Mouse (Mus musculus): ENCODE measurements around the gene Arl5a. TPM values are rescaled to one million over a fixed set of nuclear protein-coding genes. Genes with fewer than 3 reads are reported as not detected.
A peak's percentile ranks its signal among the peaks of the same experiment; 100 is the strongest.

Gene Arl5a
- total RNA-seq (2021) = 10 to 100 TPM; 61.4 to 66.2 TPM
- long read RNA-seq, full-length matches to known transcripts = 71 of 83 reads
- long read RNA-seq, partial matches to known transcripts = 0 of 83 reads
- long read RNA-seq, other reads (novel, unspliced or antisense) = 12 of 83 reads

DNA sequence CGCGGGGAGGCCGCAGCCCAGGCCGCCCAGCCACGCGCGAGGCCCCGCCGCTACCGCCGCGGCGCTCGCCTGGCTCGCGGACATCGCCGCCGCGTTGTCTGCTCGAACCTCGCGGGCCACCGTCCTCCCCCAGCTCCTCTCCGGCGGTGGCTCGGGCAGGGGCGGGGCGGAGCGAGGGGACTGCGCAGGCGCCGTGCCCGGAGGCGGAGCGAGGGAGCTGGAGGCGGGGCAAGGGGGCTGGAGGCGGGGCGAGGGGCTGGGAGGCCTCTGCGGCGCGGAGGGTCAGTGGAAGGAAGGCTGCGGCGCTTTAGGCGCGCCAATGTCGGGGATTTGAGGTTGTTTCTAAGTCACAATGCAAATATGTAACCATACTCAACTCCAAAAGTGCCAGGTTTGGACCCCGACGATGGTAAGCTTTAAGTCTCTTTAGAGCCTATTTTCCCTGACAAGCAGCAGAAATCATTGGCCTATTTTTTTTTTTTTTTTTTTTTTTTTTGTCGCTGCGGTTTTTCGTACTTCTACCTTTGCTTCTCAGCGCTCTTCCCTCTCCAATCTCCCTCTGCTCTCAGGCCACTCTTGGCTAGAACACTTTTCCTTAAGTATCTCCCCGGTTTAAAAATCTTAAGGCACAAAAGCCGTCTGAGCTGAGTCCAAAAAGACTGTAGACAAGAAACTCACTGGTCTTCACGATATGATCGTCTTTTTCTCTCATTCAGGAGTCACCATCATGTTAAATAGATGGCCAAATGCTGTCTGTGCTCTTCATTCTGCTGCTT, at the start of gene Arl5a:
TSS of gene Arl5a (minus strand) at position 155 of the 776 bp plus-strand sequence.
- peak; percentile 94 to 95 for DNase-seq (ENCODE audit: low spot score in 2 of 2)

DNA sequence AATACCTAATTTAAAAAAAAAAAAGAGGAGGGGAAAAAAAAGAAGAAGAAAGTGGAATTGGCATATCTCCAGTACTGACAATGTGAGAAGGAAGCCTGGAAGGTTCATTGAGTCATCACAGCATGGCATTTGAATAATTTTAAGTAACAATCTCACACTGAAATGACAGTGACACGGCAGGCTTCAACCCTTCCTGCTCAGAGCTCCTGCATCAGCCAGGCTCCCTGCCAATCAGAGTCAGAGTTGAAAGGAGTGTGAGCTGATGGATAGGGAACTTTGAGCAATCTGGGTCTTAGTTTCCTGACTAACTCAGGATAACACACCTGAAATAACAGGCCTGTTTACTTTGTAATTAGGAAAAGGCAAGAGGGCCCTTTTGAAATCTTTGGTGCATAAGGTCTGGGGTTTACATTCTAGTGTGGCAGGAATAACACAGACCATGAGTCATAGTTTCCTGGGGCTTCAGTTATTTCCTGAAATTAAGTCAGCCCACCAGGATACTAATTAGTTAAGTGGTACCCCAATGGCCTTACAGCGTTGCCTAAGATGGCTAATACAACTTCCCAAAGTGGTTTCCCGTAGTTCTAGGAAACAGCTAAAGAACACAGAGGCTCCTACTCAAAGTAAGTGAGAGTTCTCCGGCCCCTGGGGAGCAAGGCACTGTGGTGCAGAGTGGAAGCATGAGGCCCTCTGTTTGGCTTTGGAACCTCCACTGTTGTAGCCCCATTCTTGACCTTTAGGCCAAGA, 47.0 kb upstream of the Arl5a start:
- no peak for DNase-seq (ENCODE audit: low spot score in 2 of 2)

DNA sequence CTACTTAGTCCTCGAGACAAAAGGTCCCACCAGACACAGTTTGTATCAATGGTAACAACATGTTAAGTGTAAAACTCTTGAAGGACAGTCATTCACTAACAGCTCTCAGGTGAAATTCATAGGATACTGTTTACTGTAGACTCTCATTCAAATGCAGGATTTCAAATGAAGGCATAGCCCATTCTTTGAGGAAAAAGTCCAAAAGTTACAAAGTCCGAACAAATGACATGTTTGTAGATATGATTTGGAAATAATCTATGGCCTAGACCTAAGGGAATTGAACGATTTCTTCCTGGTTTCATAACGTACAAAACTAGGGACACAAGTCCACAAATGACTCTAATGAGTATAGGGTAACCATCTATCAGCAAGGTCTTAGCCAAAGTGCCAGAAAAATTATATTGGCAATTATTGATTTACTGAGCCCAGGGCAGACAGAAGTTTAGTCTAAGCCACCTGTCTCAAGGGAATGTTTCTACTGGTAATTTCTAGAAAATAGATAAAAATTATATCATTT, 45.4 kb upstream of the Arl5a start:
- no peak for DNase-seq (ENCODE audit: low spot score in 2 of 2)

DNA sequence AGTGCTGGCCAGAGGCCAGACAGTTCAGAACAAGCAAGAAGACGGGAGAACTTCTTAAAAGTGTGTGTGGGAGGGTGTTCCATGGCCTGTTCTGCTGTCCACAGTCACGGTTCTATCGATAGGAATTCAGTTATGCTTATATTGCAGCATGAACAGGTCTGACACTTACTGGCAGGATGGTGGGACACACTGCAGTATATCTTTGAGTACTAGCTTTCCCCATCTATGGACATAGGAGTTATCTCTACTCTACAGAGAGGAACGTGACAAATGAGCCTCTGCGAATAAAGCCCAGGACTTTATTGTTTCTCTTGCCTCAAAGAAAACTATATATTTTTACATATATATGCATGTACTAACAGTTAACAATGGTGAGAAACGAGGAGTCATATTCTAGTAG, 42.9 kb upstream of the Arl5a start:
- DNase-seq (ENCODE audit: low spot score in 2 of 2) = no peak

DNA sequence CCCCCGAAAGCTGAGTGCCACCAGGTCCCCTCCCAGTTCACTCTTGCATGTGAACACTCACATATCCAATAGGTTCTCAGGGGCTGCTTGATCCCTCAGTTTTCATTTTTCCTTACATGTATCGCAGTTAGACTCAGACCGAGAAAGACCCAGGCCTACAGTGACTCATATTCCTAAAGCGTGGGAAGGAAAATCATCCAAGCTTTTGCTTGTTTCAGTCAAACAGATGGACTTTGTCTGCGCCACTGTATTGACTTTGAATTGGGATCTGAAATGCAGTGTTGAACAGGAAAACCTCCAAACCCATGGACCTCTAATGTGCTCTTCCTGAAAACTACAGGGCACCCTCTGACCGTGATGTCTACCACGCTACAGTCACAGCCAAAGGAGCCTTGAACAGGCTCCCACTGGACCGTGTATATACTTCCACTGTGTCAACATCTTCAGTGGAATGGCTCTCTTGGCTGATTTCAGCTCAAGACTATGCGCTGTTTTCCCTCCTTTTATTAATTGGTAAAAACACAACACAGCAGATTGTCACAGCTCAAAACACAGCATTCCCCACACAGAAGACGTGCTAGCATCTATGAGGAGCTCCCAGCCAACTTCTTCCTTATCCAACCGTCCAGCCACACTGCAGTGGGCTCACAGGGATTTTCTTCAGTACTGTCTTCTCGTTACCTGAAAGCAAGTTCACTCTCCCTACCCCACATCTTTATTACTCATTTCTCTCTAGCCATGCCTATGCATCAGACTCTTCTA, 36.7 kb upstream of the Arl5a start:
- peak; percentile 45 to 73 for DNase-seq (ENCODE audit: low spot score in 2 of 2)

DNA sequence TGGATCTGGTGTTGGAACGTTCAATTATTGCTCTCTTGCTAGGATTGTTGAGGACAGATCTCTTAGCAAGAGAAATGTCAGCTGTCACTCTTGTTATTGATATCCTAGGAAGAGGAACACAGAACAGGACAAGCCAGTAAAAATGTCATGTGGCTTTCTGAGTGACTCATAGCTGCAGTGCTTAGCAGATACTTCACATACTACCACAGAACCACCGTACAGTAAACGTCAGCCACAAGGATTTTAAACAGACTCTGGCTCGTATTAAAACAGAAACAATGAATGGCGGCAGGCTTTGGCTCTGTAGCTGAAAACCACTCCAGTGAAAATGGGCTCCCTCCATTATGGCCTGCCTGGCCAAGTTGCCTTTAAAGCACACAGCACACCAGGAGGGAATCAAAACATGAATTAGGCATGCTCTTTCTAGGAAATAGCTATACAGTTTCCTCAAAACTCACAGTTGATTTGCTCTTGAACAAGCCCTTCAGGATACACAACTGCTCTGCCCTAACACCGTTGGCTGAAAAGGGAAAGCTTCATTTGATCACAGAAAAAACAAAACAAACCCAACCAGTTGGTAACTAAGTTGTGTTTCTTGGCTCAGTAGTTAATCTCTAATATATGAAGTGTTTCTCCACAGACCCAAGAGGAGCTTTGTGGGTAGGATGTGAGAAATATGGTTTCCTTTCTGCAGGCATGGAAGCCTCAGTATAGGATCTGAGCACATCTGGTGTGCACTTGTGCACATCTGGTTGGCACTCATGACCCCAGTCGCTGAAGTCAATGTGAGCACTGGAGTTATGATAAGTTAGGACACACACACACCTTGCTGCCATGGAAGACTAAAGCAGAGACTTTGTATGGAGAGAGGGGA, 31.1 kb upstream of the Arl5a start:
- DNase-seq (ENCODE audit: low spot score in 2 of 2) = no peak

DNA sequence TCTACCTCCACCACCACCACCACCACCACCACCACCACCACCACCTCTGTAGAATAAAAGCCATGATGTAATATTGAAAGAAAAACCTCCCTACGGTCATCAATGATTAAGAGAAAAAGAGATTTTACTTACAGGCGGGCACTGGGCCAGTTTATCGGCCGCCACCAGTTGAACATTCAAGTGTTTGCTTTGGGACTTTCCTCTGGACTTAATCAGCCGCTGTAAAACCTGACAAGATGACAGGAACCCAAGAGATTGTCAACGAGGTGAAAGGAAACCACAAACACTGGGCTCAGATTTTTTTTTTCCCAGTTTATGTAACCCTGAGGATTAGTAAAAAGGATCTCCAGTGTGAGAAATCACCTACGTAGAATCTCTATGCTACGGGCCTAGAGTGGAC, 25.1 kb upstream of the Arl5a start:
- no peak for DNase-seq (ENCODE audit: low spot score in 2 of 2)

DNA sequence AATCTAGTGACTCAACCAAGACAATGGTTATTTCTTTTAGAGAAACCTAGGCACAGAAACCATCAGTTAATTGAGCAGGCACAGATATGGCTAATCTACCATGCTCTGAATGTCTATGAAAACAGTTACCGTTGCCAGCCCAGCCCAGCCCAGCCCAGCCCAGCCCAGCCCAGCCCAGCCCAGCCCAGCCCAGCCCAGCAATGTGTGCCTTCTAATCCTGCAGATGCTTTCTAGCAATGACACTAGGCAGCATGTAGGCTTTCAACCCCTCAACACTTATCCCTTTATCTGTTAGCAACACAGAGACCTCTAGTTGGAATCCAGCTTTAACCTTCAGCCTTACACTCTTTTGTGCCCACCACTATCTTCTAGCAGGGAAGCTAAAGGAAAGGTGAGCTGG, 24.2 kb upstream of the Arl5a start:
- no peak for DNase-seq (ENCODE audit: low spot score in 2 of 2)

DNA sequence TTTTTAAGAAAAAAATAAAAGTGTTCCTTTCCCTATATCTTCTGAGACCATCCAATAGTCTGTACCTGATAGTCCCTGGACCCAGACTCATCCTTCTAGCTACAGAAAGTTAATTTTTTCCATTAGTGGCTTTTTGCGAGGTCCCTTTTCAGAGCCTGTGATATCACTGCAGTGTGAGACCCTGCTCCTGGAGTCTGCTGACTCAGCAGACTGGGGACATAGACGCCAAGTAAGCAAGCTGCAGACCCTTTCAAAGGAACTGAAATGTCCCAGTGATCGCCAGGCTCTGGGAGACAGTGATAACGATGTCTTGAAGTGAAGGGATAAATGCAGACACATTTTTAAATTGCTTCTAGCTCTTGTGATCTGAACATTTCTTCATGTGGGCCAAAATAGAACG, 21.9 kb upstream of the Arl5a start:
- DNase-seq (ENCODE audit: low spot score in 2 of 2) = no peak

DNA sequence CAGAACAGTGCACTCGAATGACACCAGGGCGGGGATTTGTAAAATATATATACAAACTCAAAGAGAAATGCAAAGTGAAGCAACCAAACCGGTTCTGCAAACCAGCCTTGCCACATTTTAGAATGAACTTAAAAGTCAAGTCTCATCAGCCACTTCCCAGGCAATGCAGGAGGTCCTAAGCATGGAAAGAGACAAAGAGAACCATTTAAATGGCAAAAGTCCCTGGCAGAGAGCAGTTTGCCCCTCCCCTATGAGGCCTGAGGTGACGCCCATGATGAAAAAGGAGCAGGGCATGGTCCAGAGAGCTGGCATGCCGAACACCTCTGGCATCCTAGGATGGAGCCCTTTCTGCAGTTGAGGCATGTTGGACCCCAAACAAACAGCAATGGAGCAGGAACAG, 17.4 kb upstream of the Arl5a start:
- DNase-seq (ENCODE audit: low spot score in 2 of 2) = no peak

DNA sequence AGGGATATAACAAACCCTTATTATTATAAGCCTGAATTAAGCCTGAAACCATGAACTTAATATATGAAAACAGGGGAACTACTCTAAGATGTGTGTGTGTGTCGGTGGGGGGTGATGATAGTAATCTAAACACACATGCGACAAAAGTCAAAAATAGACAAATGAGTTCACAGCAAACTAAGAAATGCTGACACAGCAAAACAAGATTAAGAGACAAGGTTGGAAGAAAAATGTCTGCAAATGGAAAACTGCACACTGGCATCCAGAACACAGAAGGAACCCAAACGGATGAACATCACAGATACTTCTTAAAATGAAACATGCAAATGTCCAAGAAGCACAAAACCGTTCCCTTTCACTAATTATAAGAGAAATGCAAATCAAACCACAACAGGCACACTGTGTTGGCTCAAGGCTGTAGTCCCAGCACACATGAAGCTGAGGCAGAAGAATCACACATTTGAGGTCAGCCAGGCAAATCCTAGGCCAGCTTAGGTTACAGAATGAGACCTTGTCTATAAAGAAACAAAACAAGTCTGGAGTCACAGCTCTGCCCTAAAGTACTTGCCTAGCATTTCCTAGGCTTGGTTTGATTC, 15.8 kb upstream of the Arl5a start:
- DNase-seq (ENCODE audit: low spot score in 2 of 2) = no peak

DNA sequence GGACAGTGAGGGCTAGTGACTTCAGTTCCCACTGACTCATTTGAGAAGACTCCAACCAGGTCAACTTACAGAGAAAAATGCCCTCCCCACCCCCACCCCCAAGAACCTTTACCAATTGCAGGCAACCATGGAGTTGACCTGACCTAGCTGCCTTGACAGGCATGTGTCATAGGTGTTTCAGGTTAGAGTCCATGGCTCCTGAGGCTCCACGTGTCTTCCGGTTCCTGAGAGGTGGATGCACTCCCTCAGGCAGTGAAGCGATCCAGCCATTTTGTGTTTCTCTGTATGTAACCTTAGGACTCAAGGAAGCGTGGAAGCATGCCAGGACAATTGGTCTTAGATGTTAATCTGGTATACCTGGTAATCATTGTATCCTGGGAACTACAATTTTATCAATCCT, 13.7 kb upstream of the Arl5a start:
- DNase-seq (ENCODE audit: low spot score in 2 of 2) = no peak

DNA sequence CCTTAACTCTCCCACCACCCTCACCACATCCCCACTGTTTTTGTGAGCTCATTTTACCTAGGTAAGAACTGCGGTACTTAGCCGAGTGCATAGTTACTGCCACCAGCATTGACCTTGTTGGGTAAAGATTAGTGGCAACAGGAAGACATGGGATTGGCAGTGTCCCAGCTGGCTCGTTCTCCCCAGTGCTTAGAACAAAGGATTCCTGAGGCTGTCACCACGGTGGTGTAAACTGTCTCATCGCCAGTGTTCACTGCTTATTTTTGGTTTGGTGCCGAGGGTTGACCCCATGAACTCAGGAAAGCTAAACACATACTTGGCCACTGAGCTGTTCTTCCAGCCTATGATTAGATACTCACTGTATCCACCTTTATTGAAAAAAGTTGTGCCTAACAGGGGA, 13.3 kb upstream of the Arl5a start:
- DNase-seq (ENCODE audit: low spot score in 2 of 2) = no peak

DNA sequence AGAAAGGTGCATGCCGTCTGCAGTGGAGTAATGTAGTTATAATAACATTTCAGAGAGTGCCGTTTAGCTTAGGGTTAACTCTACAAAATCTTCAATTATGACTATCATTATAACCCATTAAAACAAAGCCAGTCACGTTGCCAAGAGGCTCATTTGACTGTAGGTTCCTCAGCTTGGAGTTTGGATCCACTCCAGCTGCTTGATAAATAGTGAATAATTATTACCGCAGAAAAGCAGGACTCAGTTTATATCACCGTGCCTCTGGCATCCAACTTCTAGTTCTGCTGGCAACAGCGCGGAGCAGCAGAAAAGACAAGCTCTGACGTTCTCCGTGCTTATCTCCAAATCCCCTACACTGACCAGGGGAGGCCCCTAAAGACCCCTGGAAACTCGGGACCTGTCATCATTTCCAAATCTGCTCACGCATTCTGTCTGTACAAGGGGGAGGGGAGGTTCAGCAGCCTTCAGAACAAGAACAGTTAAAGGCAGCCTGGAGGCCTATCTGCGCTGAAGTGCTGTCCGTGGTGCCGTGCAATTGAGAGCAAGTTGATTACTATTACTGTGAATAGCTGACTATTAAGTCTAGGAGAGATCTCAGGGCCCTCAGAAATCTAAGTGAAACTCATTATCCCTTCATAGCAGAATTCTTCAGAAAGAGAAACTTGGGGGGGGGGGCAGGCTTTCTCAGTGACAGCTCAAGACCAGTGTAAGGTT, 11.4 kb upstream of the Arl5a start:
- DNase-seq (ENCODE audit: low spot score in 2 of 2) = no peak

DNA sequence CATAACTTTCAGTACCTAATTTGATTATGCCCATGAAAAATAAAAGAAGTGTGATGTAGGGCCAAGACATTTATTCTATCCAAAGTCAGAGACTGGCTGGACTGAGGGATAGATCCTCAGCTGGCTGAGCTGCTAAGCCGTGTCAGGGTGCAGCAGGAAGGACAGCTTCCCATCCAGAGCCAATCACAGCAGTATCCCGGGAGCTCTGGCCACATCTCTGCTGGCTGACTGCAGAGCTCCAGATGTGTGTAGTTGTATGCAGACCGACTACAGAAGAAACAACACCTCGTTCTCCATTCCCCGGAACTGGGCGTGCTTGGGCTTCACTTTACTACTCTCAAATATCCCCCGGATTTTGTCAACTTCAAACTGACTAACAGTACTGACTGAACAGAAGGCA, 8.7 kb upstream of the Arl5a start:
- DNase-seq (ENCODE audit: low spot score in 2 of 2) = no peak

DNA sequence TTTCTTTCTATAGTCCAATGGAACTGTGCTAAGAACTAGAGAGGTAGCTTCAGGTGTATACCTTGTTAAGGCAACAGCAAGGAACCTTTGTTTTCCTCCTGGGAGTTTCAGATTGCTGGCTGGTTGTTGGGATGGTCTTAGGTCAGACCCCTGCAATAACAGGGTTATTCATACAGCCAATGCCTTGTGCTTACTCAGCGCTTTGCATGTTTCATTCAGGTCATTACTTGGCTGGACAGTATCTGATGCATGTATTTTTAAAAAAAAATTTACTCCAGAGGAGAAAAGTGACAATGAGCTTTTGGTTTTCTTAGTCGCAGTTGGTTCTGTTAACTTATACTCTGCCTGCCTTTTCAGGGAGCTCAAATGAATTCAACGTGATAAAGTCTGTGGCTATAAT, 2.7 kb upstream of the Arl5a start:
- no peak for DNase-seq (ENCODE audit: low spot score in 2 of 2)

DNA sequence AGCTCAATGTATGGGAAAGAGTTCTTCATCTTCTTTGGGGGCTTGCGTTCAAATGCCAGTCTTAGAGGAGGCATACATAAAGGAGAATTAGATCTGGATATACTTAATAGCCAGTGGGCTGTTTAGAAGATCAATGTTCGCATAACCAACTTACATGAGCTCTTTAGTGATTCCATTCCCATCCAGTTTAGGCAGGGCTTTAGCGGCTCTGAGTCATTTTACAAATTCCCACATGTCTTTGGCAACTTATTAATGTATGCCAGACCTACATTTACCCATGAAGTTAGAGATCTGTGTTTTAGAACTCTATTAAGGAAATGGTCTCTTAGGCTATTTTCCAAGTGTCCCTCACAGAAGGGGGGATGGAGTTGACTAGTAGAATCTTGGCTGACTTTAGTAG, 1.3 kb upstream of the Arl5a start:
- DNase-seq (ENCODE audit: low spot score in 2 of 2) = no peak

DNA sequence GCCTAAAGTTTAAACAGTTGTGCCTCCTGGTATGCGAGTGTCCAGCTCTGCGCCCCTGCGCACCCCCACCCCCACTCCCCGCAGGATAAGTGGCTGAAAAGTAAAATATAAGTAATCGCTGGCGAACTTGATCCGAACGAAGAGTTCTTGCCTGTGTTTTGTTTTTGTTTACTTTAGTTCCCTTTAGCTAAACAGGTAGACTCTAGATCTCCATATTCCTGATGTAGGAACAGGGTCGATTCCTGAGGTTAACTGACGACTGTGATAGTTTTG, 758 bp upstream of the Arl5a start:
- DNase-seq (ENCODE audit: low spot score in 2 of 2) = no peak

DNA sequence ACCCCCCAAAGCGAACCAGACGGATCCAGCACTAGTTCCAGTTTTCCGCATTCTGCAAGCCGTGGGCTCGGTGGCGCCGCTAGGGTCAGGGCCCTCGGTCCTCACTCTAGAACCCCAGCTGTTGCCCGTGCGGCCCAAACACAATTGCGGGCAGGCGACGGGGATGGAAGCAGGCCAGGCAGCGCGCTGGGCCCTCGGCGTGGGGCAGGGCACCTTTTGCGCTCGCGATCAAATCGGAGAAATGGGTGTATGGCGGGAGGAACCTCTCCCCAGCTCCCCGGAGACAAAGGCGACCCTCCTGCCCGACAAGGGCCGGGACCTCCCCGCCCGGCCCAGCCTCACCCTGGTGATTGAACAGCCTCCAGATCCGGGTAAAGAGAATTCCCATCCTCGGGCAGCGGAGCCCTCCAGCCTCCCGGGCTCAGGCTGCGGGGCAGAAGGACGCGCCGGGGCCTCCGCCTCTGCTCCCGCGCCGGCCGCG, 413 bp downstream of the Arl5a start:
- no peak for DNase-seq (ENCODE audit: low spot score in 2 of 2)
